Mouse (Mus musculus) common myeloid progenitor, adult 5-6 weeks (primary cell): Measurements from ENCODE around the gene Lage3. TPM values are rescaled to one million over a fixed set of nuclear protein-coding genes. Genes with fewer than 3 reads are reported as not detected.

Experiments
- total RNA-seq: library from RNA; stranded (forward); fragments of 200-1000, 187-1606 nt; gene quantifications from 2 replicates; pipeline ENCODE4 v1.2.3, GENCODE M21; 2017

Lage3 gene
- total RNA-seq, 1 experiment from 2014 or later: 22.4 TPM

Other genes starting within 250 kb of the Lage3 start
- gene Opn1mw, start 226.2 kb downstream of the Lage3 start, total RNA-seq: not detected in 2 replicates
- gene Mecp2, start 218.3 kb downstream of the Lage3 start, total RNA-seq: 16.9 and 26.2 TPM in 2 replicates
- gene Tex28, start 185.8 kb downstream of the Lage3 start, total RNA-seq: not detected in 2 replicates
- gene Tktl1, start 176.4 kb downstream of the Lage3 start, total RNA-seq: not detected in 2 replicates
- gene Flna, start 103.8 kb downstream of the Lage3 start, total RNA-seq: 400 and 472 TPM in 2 replicates
- gene Emd, start 98.9 kb downstream of the Lage3 start, total RNA-seq: 90.2 and 104 TPM in 2 replicates
- 1,474 and 1,557 TPM in 2 replicates for gene Rpl10, start 82.8 kb downstream of the Lage3 start, total RNA-seq
- gene Taz, start 71.7 kb downstream of the Lage3 start, total RNA-seq: 26.1 and 34.3 TPM in 2 replicates
- 9.8 and 26.6 TPM in 2 replicates for gene Dnase1l1, start 71.3 kb downstream of the Lage3 start, total RNA-seq
- 81.6 and 153 TPM in 2 replicates for gene Atp6ap1, start 56.5 kb downstream of the Lage3 start, total RNA-seq
- gene Gdi1, start 48.6 kb downstream of the Lage3 start, total RNA-seq: 29.7 and 35.3 TPM in 2 replicates
- gene Fam50a, start 40.6 kb downstream of the Lage3 start, total RNA-seq: 41.7 and 54.4 TPM in 2 replicates
- gene Plxna3, start 24.6 kb downstream of the Lage3 start, total RNA-seq: 0.92 and 1.2 TPM in 2 replicates
- 15.4 and 17.2 TPM in 2 replicates for gene Ubl4a, start 19.6 kb upstream of the Lage3 start, total RNA-seq
- 9.0 and 17.0 TPM in 2 replicates for gene Slc10a3, start 19.7 kb upstream of the Lage3 start, total RNA-seq
- gene Fam3a, start 39.7 kb upstream of the Lage3 start, total RNA-seq: 12.0 and 12.7 TPM in 2 replicates
- 28.0 and 61.3 TPM in 2 replicates for gene Ikbkg, start 39.7 kb upstream of the Lage3 start, total RNA-seq
- 51.4 and 63.2 TPM in 2 replicates for gene G6pdx, start 75.6 kb upstream of the Lage3 start, total RNA-seq
- gene Gm6880, start 127.8 kb upstream of the Lage3 start, total RNA-seq: not detected in 2 replicates
- gene Olfr1326-ps1, start 221.3 kb upstream of the Lage3 start, total RNA-seq: not detected in 2 replicates
- not detected in 2 replicates for gene Olfr1325, start 239.1 kb upstream of the Lage3 start, total RNA-seq